Mouse (Mus musculus) cerebellum, adult 9-11 months (tissue): ENCODE results near the gene Scgb1a1.
"Not testable (repeated sequence)": the region's sequence is repeated elsewhere in the genome, so short reads cannot be mapped to it uniquely, and the experiment has no call there.

Source experiments
- DNase-seq: peaks from one replicate; pipeline ENCODE4 v3.0.0; 2022

The Scgb1a1 gene

DNA sequence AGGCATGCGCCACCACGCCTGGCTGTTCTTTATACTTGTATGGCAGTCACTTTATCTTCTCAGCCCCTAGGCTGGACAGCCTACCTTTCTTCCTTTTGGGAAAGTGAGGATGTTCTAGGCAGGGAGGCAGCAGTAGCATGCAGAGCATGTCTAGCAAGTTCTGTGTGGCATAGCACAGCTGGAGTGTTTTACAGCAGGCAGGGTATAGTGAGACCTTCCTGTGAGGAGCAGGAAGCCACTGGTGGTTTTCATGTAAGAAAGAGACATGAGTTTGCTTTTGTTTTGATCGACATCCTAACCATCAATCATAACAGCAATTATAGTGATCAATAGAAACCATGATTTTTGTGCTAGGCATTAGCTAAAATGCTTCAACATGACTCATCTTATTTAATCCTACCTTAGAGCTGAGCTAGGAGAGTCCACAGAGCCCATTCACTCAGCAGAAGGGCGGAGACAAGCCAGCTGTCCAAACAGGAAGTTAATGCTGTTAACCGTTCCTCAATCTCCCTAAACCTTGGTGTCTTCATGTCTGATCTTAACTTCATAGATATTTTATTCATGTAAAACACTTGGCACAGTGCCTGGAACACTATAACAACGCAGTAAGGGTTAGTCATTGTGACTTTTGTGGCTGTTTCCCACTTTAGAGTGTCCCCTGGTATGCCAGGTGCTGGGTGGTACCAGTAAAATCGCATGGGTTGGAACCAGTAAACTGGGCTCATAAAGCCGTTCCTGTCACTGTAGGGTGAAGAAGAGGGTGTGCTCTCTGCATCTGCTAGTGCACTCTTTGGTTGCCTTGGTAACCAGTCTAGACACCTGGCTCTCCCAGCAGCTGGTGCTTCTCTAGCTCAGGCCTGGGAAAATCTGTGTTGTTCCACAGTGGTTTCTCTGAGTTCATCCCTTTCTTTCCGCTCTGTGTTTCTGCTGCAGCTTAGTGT, 21.9 kb downstream of the Scgb1a1 start:
- no peak for DNase-seq

DNA sequence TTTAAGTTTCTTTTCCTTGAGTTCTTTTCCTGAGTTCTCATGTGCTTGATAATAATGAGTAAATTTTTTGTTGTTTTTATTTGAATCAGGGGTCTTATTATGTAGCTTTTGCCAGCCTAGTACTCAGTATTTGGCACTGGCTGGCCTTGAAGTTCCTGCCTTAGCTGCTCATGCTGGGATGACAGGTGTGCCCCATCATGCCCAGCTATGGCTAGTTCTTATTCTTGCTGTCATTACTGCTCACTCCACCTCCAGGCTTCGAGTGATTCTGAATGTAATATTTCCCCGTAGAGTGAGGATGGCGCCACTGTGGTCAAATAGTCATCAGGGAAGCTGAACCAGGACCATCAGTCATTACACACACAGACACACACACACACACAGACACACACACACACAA, 23.9 kb downstream of the Scgb1a1 start:
- DNase-seq = no peak

DNA sequence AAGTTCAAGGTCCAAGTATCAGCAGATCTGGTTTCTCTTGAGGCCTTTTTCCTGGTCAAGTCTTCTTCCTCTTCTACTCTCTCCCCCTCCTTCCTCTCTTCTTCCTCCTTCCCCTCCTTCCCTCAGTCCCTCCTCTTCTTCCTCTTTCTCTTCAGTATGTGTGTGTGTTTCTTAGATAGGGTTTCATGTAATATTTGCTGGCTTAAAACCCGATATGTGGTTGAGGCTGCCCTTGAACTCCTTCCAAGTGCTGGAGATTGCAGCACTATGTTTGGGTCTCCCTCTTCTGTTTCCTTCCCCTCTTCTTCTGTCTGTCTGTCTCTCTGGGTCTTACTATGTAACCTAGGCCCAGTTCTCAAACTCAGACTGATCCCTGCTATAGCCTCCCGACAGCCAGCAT, 24.9 kb downstream of the Scgb1a1 start:
- no peak for DNase-seq

DNA sequence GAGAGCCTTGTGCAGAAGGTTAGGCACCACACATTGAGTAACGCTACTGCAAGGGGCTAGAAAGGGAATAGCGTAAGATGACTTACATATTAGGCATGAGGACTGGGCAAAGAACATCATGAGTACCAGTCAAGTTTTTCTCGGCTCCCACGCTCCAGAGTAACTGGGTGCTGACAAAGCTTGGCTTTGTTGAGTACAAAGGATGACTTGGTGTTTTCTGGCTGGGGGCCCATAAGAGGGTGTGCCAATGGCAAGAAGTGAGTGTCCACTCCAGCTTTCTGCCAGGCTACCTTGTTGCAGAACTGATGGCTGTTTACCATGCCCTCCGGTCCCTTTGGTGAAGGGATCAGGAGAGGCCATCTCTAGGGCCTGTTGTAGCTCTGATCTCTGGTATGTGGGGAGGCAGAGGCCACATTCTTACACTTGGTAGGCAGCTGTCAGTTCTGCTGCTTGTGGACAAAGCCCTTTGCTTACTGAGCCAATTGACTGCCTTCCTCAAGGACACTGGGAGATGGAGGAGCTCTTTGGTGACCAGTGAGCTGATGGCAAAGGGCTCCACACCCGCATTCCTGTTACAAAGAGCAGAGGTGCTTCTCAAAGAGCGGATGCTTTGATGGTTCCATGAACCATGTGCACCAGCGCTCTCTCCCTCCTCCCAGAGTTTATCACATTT, 26.4 kb downstream of the Scgb1a1 start:
- no peak for DNase-seq

DNA sequence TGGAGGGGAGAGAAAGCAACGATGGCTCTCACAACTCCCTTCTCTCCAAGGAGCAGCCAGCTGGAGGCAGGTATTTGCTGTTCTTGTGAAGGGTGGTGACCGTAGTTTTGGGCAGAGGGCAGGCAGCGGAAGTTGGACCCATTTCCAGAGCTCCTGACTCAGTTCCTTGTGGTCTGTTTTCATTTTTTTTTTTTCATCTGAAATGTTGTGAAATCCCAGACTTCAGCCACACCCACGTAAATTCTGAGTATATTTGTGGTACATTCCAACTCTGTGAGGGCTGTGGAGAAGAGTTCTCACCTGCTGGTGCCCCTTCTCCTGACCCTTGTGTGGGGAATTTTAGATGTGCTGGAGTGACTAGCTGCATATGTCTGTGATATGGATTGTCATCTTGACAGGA, 27.7 kb downstream of the Scgb1a1 start:
- DNase-seq = no peak

DNA sequence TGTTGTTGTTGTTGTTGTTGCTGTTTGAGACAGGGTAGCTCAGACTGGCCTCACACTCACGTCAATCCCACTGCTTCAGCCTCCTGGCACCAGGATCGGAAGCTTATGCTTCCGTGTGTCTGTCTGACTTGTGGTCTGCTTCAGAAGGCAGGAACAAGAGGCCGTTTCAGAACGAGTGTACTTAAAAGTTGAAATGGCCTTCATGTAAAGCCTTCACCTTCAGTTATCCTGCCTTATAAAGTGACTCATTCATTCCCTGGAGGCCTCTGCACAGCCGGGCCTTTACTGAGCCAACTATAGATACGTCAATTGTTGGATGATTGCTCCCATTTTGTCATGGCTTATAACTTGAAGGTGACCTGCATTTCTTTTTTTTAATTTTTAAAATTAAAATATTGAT, 28.4 kb downstream of the Scgb1a1 start:
- DNase-seq = no peak

DNA sequence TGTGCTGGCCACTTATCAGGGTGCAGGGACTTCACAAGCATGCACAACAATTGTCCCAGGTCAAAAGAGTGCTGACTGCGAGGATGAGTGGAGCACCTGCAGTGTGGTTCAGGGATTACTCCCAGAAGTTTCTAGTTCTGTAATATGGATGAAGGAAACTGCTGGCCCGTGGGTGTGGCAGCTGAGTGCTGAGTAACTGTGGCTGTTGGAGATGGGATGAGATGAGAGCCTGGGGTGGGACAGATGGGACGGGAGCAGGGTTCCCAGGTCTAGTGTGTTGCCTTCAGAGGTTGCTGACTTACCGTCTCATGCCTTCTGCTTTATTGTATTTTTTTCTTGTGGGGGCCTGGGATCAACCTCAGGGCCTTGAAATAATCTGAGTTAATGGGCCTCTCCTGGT, 28.8 kb downstream of the Scgb1a1 start:
- no peak for DNase-seq

DNA sequence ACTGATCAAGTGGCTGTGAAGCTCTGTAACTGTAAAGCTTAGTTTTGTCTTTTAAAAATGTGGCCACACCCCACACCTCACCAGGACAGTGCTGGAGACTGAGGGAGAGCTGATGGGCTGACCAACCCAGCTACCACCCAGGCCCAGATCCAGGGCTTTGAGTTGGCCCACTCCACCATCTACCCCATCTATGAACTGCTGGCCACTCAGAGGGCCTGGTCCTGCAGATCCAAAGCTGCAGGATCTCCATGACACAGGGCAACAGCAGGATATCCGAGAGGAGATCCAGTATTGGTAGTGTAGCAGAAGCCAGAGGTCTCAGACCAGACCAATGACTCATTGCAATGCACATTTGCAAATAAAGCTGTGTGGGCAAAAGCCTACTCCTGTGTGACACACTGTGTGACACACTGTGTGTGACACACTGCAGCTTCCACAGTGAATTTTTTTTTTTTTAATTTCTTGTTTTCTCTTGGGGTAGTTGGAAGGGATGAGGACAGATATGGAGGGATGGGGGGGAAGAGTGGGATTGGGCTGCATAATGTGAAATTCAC, 29.4 kb downstream of the Scgb1a1 start:
- no peak for DNase-seq

DNA sequence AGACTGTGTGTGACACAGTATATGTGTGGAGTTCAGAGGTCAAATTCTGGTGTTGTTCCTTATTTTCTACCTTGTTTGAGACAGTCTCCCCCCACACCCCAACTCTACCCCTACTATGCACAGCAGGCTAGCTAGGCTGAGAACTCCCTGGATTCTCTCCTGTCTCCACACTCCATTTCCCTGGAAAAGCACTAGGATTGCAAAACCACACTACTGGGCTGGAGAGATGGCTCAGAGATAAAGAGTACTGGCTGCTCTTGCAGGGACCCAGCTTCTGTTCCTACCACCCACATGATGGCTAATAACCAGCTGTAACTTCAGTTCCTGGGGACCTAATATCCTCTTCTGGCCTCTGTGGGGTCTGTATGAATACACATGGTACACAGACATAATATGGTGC, 30.1 kb downstream of the Scgb1a1 start:
- no peak for DNase-seq

DNA sequence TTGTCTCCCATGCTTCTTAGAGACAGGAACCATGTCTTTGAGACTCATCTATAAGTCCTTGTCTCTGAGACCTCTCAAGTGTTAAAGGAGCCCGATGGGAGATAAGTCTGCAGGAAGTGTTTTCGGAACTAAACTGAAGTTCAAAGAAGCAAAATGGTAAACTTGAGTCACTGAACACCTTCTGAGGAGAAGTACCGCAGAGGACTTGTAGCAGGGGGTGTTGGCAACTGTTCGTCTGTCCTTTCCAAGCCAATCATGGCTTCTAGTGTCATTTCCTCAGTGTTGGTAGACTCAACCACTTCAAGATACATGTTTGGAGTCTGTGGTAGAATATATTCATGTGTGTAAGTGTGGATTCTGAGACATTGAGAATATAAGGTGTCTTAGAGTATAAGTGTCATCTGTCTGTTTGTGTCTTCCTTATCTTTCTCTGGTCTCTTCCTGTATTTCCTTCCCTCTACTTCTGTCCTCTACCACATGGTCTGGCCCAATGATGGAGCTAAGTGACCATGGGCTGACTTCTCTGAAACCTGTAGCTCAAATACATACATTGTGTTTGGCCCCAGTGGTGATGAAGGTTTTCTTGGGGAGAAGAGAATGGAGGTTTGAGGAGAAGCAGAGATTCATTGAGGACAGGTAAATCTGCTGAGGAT, 31.9 kb downstream of the Scgb1a1 start:
- DNase-seq = no peak

DNA sequence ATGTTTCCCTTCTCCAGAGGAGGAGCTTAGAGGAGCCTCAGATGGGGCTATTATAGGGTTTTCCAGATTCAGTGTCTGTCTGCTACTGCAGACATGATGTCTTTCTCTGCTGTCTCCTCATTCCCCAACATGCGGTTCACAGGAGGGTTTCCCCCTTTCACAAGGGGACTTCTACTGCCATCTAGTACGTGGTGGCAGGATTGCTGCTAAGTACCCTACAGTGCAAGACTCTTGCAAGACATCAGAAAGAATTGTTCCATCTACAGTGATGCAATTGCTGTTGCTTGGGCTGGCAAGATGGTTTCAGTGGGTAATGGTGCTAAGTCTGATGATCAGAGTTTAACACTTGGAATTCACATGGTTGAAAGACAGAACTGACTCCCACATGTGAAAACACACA, 32.6 kb downstream of the Scgb1a1 start:
- DNase-seq = no peak

DNA sequence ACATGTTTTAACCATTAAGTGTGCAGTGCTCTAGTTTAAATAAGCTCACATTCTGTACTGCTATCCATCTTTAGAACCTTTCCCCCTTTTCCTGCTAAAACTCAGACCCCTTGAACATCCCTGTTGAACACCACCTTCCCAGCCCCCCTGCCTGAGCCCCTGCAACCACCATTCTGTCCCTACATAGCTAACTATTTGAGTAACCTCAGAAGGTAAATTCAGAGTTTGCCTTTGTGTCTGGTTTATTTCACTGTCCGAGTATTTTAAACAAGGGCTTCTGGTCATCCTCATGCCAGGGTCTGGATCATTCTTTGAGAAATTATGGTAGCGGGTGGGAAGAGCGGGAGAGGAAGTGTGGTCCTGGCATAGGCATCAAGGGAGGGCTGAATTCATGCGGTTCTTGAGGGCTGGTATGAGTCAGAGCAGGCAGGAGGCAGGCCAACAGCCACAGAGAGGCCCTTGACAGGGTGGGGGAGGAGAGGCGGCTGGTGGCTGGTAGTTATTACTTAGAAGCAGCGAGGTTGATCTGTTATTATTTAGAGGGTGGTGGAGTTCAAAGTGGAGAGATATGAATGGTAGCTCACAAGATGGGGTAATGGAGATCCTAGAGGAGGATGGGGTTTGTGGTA, 34.8 kb downstream of the Scgb1a1 start:
- DNase-seq = no peak

DNA sequence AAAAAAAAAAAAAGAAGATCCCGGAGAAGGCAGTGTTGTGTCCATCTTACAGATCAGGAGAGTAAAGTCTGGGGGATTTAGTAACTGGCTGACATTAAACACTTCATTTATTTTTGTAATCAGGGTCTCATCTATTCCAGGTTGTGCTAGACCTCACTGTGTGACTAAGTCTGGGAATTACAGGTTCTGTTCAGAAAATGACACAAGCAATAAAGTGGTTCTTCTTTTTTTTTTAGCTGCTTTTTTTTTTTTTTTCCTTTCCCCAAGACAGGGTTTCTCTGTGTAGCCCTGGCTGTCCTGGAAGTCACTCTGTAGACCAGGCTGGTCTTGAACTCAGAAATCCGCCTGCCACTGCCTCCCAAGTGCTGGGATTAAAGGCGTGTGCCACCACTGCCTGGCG, 35.8 kb downstream of the Scgb1a1 start:
- DNase-seq = not testable (repeated sequence)

DNA sequence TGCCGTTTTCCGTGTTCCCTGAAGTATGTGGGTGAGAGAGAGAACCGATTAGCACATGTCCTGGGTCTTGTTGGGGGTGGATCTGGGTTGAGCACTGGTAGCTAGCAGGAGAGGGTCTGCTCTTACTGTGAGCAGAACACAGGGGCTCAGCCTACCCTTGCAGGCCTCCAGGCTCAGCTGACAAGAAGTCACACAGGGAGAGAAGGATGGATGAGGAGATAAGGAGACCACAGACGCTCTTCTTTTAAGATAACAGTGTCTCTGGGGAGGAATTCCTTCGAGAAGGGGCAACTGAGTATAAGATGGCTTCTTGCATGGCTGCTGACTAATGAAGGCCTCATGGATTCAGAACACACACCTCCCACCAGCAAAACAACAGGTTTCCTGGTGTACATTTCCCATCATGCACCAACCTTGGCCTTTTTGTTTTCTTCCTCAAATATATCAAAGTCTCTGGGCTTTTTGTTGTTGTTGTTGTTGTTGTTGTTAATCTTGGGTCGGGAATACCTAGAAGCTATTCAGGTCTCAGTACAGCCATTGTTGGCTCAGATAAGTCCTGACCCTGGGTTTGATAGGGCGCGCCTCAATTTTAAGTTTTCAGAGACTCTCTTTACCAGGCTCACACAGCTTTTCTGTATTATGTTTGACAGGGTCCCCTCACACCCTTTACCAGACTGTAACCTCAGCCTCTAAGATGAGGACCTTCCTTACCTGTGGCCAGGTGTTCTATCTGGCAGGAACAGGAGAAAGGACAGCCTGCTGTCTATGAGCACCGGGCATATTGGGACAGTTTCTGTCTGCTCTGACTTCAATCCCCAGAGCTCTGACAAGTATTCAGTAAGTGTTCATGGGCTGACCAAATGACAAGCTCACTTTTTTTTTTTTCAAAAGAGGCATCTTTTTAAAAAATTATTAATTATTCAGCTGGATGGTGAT, 37.2 kb downstream of the Scgb1a1 start:
- DNase-seq = no peak

DNA sequence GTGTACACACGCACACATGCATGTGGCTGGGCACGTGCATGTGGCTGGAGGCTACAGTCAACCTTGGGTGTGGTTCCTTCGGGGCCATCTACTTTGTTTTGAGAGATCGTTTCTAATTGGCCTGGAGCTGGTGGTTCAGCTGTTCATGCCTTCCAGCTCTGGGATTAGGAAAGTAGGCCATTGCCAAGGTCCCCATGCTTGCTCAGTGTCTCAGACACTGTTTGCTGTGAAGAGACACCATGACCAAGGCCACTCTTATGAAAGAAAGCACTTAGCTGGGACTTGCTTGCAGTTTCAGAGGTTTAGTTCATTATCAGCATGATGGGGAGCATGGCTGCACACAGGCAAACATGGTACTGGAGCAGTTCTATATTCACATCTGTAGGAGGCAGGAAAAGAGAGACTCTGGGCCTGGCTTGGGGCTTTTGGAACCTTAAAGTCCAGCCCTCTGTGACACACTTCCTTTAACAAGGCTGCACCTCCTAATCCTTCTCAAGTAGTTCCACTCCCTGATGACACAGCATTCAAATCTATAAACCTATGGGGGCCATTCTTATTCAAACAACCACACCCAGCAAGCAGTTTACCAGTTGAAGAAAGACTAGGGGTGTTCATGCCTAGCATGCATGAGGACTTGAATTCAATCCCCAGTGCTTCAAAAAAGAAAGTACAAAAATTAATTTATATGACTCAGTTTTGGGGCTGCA, 38.6 kb downstream of the Scgb1a1 start:
- DNase-seq = no peak

DNA sequence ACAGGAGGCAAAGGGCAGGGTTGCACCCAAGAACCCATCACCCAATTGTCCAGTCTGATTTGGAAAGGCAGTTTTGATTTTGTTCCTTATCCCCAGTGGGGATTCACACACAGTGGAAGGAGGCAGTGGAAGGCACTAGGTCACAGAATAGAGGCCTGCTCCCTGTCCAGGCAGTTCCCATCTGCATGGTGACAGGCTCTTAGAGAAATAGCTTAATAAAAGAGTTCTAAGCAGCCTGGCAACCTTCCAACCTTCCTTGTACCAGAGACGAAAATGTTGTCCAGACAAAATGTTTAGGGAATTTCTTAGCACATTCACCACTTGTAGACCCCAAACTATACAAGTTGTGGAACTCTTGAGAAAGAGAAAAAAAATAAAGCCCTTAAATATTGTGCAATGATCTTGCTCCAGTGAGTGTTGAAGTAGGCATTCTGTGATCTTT, 39.8 kb downstream of the Scgb1a1 start:
- DNase-seq = no peak

DNA sequence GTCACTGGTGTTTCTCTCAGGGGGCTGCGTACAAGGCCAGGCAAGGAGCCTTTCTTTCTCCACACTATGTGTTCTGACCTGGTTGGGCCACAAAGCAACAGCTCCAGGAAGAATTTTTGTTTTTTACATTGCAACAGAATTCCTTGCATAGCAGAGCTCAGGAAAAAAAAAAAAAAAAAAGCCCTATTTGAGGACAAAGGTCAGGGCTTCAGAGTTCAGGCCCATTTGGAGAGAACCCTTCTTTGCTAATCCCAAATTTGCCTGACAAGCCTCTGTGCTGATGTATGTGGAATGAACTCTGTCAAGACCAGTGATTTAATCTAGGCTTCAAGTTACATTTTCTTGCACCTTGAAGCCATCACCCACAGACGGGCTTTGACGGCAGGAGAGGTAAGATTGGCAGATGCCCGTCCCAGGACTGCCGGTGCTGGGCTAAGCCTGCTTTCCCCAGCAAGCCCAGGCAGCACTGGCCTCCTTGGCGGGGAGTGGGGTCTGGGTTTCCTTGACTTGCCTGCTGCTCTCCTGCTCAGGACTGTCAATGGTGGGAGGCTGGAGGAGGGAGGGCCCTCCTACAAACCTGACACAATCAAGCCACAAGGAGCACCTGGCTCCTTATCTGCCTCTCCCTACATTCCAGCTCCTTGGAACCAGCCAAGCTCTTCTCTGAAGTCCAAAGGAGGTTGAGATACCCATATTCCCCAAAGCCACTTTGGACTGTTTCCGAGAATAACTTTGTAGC, 40.4 kb downstream of the Scgb1a1 start:
- DNase-seq = no peak

DNA sequence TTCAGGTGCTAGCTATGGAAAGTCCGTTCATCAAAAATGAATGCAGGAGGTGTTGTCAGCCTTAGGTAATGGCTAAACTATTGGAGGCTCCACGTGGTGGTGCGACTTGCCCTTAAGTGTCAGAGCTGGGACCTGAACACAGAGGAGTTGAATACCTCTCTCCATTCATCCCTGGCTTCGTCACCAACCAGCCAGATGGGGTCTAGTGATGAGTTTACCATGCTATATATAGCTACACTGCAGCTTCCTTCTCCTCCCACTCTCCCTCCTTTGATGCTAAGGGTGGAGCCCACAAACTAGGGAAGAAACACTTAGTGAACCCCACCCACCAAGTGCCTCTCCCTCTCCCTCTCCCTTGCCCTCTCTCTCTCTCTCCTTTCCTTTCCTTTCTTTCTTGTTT, 43.5 kb downstream of the Scgb1a1 start:
- no peak for DNase-seq

DNA sequence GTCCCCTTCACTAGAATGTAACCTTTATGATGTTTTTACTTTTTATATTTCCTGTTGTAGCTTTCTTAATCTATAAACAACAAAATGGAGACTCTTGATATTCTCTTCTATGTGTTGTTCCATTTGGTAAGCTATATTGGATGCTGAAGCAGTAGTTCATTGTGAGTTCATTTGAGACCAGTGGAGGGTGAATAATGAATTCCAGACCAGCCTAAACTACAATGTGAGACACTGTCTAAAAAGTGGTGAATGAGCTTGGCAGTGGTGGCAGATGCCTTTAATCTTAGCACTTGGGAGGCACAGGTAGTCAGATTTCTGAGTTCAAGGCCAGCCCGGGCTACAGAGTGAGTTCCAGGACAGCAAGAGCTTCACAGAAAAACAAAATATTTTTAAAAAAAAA, 44.6 kb downstream of the Scgb1a1 start:
- DNase-seq = no peak

DNA sequence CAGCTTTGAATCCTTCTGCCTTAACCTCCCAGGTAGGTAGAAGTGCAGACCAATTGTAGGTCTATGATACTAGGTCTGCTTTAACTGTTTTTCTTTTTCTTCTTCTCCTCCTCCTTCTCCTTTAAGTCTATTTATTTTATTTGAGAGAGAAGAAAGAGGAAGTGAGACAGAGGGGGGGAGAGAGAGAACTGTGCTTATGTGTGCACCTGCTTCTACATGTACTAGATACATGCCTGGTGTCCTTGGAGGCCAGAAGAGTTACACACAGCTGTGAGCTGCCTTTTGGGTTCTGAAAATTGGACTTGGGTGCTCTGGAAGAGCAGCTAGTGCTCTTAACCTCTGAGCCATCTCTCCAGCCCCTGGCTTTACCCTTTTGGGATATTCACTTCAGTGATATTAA, 46.7 kb downstream of the Scgb1a1 start:
- no peak for DNase-seq
